Mouse (Mus musculus) heart, postnatal 0 days (tissue): ENCODE measurements at regions not wholly inside any gene's neighbourhood (a gene's known extent, or its start where the extent isn't known, plus 50 kb on each side); places are given as distances from the start of the nearest gene placed in this dataset.

Experiments used
- CTCF ChIP-seq: IDR thresholded peaks from 2 replicates; pipeline ENCODE4 v1.5.1; 2016; ENCODE audit warnings: antibody characterized with exemption, control low read depth, low read depth
- EP300 ChIP-seq: IDR thresholded peaks from 2 replicates; pipeline ENCODE4 v1.6.1; 2016; ENCODE audit warnings: antibody characterized with exemption, low read depth

GRCm38 (mm10) chr1:4622408-4622807, 185.3 kb upstream of the Gm37988 start:
- TF ChIP-seq CTCF (no peak), EP300 (no peak)
